Mouse (Mus musculus): Measurements from ENCODE around the gene Mycbp.

DNA sequence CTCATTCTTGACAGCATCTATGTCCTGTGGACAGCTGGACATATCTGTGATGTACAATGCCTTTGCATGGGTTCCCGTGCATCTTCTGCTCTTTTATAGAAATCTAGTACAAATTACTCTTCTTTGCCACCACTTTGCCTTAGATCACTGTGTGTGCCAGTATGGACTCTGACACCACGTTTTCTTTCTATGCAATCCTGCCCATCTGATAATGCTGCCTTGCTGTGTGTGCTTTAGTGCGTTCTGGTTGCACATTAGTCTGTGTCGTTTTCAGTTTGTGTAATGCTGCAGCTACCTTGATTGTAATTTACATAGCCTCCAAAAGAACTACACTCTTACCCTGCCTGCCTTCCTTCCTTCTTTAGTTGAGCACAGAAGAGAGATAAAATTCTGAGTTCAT is 6.9 kb downstream of the Mycbp start:
- TF ChIP-seq CTCF (IDR thresholded peaks at IDR 0.05) (no peak), POLR2A (IDR thresholded peaks at IDR 0.05; ENCODE audit: insufficient read depth, low read depth, low read length) (no peak), EP300 (IDR thresholded peaks at IDR 0.05; ENCODE audit: insufficient read depth, low read depth, low read length) (no peak)
